ENCODE assay signal across 15 mouse cellular contexts in genomic region chr14:48293498-48293897, GRCm38 (mm10).
"Had no signal": no experiment of that assay in that cellular context is flagged by ENCODE, and none has a peak within 500 bp of the region (broad histone marks: within the 10 kb centered on the region; RNA-seq: fewer than 3 reads in every experiment).

No protein-coding gene starts in this region.

- DNase-seq: cerebellum, adult 8-10 months; cerebellum, adult 9-11 months; cerebellum, postnatal 10 days; cerebellum, postnatal 14 days; cerebellum, postnatal 25 days; cerebellum, postnatal 36 days; embryo, embryonic 11 days; forebrain, postnatal 0 days; gastrocnemius, adult 2 months; gastrocnemius, postnatal 10 days; gastrocnemius, postnatal 14 days; gastrocnemius, postnatal 25 days; gastrocnemius, postnatal 36 days; heart, adult 18-20 months; heart, adult 2 months had no signal
